Mouse (Mus musculus): ENCODE results near the gene Thsd4. TPM values are rescaled to one million over a fixed set of nuclear protein-coding genes. Genes with fewer than 3 reads are reported as not detected.

Gene Thsd4
- total and polyA plus RNA-seq, 2 experiments from 2014 or later = 4.9 to 15.3 TPM

DNA sequence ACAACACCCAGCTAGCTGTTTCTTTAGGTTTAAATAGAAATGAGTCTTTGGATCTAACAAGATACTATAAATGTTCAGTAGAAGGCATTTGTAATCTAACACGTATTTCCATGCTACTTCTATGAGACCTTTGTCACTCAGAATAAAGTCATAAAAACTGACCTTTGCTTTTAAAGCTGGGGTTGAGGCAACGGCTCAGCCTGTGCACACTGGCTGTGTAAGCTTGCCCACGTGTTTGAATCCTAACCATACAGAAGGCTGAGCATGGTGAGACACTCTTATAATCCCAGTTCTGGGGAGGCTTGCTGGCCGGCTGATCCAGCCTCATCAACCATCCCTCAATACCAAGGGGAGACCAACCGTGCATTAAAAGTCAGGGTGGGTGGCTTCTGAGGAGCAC, 214.4 kb downstream of the Thsd4 start:
- Histone ChIP-seq H3K4me3 (ENCODE audit: low read length) (no peak overlapping the region), H3K36me3 (ENCODE audit: insufficient read depth, low read length) (no peaks in the 10 kb centered on the region), H3K9ac (replicated peaks; ENCODE audit: low read length) (no peak overlapping the region), H3K27ac (no peak overlapping the region), H3K4me1 (ENCODE audit: insufficient read depth, low read length) (peaks cover 21% of the 10 kb centered on the region; the same call in 1 of the 2 replicates), H3K4me2 (ENCODE audit: low read depth, low read length) (no peak overlapping the region), H3K9me3 (ENCODE audit: low read length) (no peaks in the 10 kb centered on the region), H3K27me3 (ENCODE audit: insufficient read depth, low read length) (no peaks in the 10 kb centered on the region)
- DNase-seq (ENCODE audit: low spot score) = no peak
- WGBS = 84% methylated on average over 5 of the region's 5 CpGs
- TF ChIP-seq CTCF (IDR thresholded peaks at IDR 0.05; ENCODE audit: low read depth) = no peak
- no peak for ATAC-seq

DNA sequence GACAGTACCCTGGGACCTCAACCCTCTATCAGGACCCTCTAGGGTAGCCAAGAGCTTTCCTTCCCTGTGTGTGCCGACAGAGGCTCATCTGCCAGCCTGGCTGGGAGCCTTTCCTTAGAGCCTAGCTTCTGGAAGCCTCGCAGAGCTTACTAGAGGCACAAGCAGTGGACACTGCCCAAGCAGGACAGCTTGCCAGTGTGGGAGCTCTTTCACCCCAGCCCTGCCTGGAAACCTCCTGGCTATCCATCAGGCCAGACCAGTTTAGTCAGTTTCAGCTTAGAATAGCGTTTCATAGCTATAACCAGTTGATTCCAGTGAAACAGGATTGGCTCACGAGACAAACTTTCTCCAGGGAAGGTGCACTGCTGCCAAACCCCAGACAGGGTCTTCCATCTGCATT, 215.6 kb downstream of the Thsd4 start:
- WGBS = 65% methylated on average over 4 of the region's 4 CpGs
- H3K9me3 ChIP-seq (ENCODE audit: low read length) = no peaks in the 10 kb centered on the region
- no peak for DNase-seq (ENCODE audit: low spot score)
- H3K4me2 ChIP-seq (ENCODE audit: low read depth, low read length) = no peak overlapping the region
- no peak overlapping the region for H3K9ac ChIP-seq (replicated peaks; ENCODE audit: low read length)
- no peak for ATAC-seq
- H3K4me1 ChIP-seq (ENCODE audit: insufficient read depth, low read length) = peaks cover 18% of the 10 kb centered on the region; the same call in 1 of the 2 replicates
- no peak overlapping the region for H3K4me3 ChIP-seq (ENCODE audit: low read length)
- no peaks in the 10 kb centered on the region for H3K36me3 ChIP-seq (ENCODE audit: insufficient read depth, low read length)
- no peak for TF ChIP-seq CTCF (IDR thresholded peaks at IDR 0.05; ENCODE audit: low read depth)
- no peaks in the 10 kb centered on the region for H3K27me3 ChIP-seq (ENCODE audit: insufficient read depth, low read length)
- H3K27ac ChIP-seq = no peak overlapping the region

DNA sequence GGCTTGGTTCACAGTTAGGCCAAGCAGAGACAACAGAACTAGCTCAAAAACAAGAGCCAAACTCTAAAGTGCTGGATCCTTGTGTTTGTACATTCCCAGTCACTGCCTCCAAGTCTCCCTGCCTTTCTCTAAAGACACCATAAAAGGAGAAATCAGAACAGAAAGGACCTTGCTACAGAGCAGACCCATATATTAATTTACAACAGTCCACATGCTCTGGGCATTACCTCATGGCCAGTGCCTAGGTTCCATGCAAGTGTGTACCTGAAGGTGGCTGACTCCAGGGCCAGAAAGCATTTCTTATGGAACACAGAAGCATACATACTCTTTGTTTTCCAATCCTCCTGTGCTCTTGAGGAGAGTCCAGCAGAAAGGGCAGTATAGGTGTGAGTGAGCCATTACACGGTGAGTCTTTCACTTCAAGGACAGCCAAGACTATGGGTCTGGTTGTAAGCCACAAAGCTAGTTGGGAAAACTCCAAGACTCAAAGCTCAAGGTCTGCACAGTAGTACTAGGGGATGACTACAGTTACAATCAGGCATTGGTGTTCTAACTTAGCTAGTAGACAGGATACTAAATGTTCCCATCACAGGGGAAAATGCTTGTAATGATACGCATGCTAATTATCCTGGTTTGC, 216.5 kb downstream of the Thsd4 start:
- TF ChIP-seq CTCF (IDR thresholded peaks at IDR 0.05; ENCODE audit: low read depth) = no peak
- Histone ChIP-seq H3K36me3 (ENCODE audit: insufficient read depth, low read length) (no peaks in the 10 kb centered on the region), H3K9me3 (ENCODE audit: low read length) (no peaks in the 10 kb centered on the region), H3K4me1 (ENCODE audit: insufficient read depth, low read length) (0 out of 2 replicates have a peak, but pooled peaks cover 10% of the 10 kb centered on the region), H3K9ac (replicated peaks; ENCODE audit: low read length) (no peak overlapping the region), H3K4me2 (ENCODE audit: low read depth, low read length) (no peak overlapping the region), H3K27ac (no peak overlapping the region), H3K4me3 (ENCODE audit: low read length) (no peak overlapping the region), H3K27me3 (ENCODE audit: insufficient read depth, low read length) (no peaks in the 10 kb centered on the region)
- ATAC-seq (no peak), DNase-seq (ENCODE audit: low spot score) (no peak)
- WGBS = 88% methylated on average over 2 of the region's 2 CpGs

DNA sequence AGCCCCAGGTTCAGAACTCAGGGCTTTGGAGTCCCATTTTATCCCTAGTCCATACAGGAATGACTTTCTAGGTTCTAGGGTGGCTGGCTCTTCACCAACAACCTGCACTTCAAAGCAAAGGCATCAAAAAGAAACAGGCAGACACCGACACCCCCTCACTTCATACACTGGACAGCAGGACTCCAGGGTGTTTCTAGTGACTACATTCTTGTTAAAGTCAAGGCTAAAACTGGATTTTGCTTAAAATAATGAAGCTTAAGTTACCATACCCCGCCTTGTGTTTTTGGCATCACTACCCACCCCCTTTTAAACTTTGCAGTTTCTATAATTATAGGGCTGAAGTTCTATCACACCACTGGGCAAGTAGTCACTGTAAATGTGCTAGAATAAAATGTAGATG, 225.6 kb downstream of the Thsd4 start:
- 84% methylated on average over 2 of the region's 2 CpGs for WGBS

DNA sequence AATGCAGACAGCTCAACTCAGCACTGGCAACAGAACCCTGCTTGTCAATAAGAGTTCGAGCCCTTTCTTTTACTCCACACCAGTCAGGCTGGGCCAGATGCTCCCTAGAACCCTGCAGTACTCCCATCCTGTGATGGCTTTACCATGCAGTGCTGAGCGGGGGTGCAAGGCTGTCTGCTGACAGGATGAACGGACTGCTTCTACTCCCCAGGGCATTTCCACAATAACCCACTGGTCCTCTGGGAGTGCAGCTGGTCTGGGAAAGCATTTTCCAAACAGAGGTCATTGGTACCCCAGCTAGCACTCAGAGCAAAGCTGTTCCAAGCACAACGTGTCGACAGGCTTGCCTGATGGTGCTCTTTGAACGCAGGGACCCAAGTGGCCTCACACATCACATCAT, 226.6 kb downstream of the Thsd4 start:
- H3K27me3 ChIP-seq (ENCODE audit: insufficient read depth, low read length) = no peaks in the 10 kb centered on the region
- H3K36me3 ChIP-seq (ENCODE audit: insufficient read depth, low read length) = no peaks in the 10 kb centered on the region
- DNase-seq (ENCODE audit: low spot score) (no peak), ATAC-seq (no peak)
- no peak for TF ChIP-seq CTCF (IDR thresholded peaks at IDR 0.05; ENCODE audit: low read depth)
- H3K27ac ChIP-seq = no peak overlapping the region
- peaks cover 3% of the 10 kb centered on the region; the same call in 1 of the 2 replicates for H3K9me3 ChIP-seq (ENCODE audit: low read length)
- WGBS = 64% methylated on average over 6 of the region's 6 CpGs
- H3K4me2 ChIP-seq (ENCODE audit: low read depth, low read length) = no peak overlapping the region
- H3K9ac ChIP-seq (replicated peaks; ENCODE audit: low read length) = no peak overlapping the region
- H3K4me1 ChIP-seq (ENCODE audit: insufficient read depth, low read length) = no peaks in the 10 kb centered on the region
- H3K4me3 ChIP-seq (ENCODE audit: low read length) = no peak overlapping the region

More for the DNA sequence above, 225.6 kb downstream of the Thsd4 start:
- no peaks in the 10 kb centered on the region for H3K4me1 ChIP-seq (ENCODE audit: insufficient read depth, low read length)
- no peak for TF ChIP-seq CTCF (IDR thresholded peaks at IDR 0.05; ENCODE audit: low read depth)
- H3K4me3 ChIP-seq (ENCODE audit: low read length) = no peak overlapping the region
- no peak overlapping the region for H3K4me2 ChIP-seq (ENCODE audit: low read depth, low read length)
- no peak for ATAC-seq
- no peak for DNase-seq (ENCODE audit: low spot score)
- peaks cover 3% of the 10 kb centered on the region; the same call in 1 of the 2 replicates for H3K9me3 ChIP-seq (ENCODE audit: low read length)
- H3K27ac ChIP-seq = no peak overlapping the region
- no peaks in the 10 kb centered on the region for H3K36me3 ChIP-seq (ENCODE audit: insufficient read depth, low read length)
- no peaks in the 10 kb centered on the region for H3K27me3 ChIP-seq (ENCODE audit: insufficient read depth, low read length)
- H3K9ac ChIP-seq (replicated peaks; ENCODE audit: low read length) = no peak overlapping the region

DNA sequence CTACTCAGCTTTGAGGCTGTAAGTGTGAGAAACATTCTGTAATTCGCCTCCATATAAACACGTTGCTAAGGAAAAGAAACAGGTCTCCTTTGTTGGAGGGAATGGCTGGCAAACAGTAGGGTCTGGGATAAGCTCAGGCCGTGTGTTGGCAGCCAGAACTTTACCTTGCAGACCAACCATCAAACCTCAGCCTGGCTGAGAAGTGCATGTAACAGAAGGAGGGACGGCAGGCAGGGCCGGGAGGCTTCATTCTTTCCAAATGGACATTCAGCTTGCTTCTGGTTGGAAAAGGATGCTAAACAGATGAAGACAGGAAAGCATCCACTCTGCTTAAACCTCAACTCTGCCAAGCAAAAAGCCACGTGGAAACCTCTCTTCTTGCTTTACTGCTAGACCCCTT, 228.7 kb downstream of the Thsd4 start:
- WGBS = 64% methylated on average over 6 of the region's 6 CpGs
- H3K4me2 ChIP-seq (ENCODE audit: low read depth, low read length) = no peak overlapping the region
- H3K36me3 ChIP-seq (ENCODE audit: insufficient read depth, low read length) = no peaks in the 10 kb centered on the region
- no peaks in the 10 kb centered on the region for H3K27me3 ChIP-seq (ENCODE audit: insufficient read depth, low read length)
- H3K27ac ChIP-seq = no peak overlapping the region
- no peak for ATAC-seq
- H3K9me3 ChIP-seq (ENCODE audit: low read length) = no peaks in the 10 kb centered on the region
- TF ChIP-seq CTCF (IDR thresholded peaks at IDR 0.05; ENCODE audit: low read depth) = no peak
- DNase-seq (ENCODE audit: low spot score) = no peak
- no peak overlapping the region for H3K9ac ChIP-seq (replicated peaks; ENCODE audit: low read length)
- no peak overlapping the region for H3K4me3 ChIP-seq (ENCODE audit: low read length)
- H3K4me1 ChIP-seq (ENCODE audit: insufficient read depth, low read length) = no peaks in the 10 kb centered on the region

DNA sequence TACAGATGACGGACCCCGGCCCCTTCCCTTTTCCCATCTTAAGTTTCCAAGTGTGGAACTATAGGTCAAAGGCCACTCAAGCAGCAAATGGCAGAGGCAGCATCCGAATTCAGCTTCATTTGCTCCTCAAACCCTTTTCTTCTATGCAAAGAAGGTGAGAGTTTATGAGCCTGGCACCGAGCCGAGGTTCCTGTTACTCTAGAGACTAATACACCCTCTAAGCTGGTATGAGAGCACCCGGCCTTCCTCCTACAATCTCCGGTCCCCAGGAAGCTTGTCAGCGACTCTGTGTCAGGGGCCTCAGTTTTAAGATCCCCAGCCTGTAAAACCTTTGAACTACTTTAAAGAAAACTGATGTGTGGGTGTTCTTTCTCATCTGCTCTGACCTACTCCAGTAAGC, 231.1 kb downstream of the Thsd4 start:
- H3K4me1 ChIP-seq (ENCODE audit: insufficient read depth, low read length) = no peaks in the 10 kb centered on the region
- WGBS = 82% methylated on average over 8 of the region's 8 CpGs
- no peak for TF ChIP-seq CTCF (IDR thresholded peaks at IDR 0.05; ENCODE audit: low read depth)
- no peak for ATAC-seq
- no peaks in the 10 kb centered on the region for H3K27me3 ChIP-seq (ENCODE audit: insufficient read depth, low read length)
- H3K36me3 ChIP-seq (ENCODE audit: insufficient read depth, low read length) = no peaks in the 10 kb centered on the region
- H3K9me3 ChIP-seq (ENCODE audit: low read length) = no peaks in the 10 kb centered on the region
- no peak overlapping the region for H3K4me2 ChIP-seq (ENCODE audit: low read depth, low read length)
- no peak overlapping the region for H3K4me3 ChIP-seq (ENCODE audit: low read length)
- no peak overlapping the region for H3K27ac ChIP-seq
- no peak for DNase-seq (ENCODE audit: low spot score)
- H3K9ac ChIP-seq (replicated peaks; ENCODE audit: low read length) = no peak overlapping the region

Data from hindbrain, postnatal 0 days (tissue).